Mouse (Mus musculus): ENCODE measurements around the gene Sv2a. TPM values are rescaled to one million over a fixed set of nuclear protein-coding genes. Genes with fewer than 3 reads are reported as not detected.
"Not testable (repeated sequence)": the region's sequence is repeated elsewhere in the genome, so short reads cannot be mapped to it uniquely, and the experiment has no call there.

The Sv2a gene
- polyA plus RNA-seq, 1 experiment from 2014 or later: 2.7 TPM

DNA sequence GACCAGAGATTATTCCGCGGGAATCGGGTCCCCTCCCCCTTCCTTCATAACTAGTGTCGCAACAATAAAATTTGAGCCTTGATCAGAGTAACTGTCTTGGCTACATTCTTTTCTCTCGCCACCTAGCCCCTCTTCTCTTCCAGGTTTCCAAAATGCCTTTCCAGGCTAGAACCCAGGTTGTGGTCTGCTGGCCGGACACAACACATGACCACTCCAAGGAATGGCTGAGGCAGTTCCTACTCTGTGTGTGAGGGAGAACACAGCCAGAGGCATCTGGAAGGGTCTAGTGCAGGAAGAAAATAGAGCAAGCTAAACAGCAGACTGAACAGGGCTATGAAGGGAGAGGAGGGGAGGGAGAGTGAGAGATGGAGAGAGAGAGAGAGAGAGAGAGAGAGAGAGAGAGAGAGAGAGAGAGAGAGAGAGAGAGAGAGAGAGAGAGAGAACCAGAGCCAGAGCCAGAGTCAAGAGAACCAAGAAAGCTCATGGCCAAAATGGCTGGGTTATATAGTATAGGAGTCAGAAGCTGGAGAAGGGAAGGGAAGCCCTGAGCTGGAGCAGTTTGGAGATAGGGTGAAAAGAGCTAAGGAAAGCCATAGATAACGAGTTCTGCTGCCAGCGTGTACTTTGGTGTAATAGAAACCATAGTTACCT lies 17.8 kb downstream of the Sv2a start:
- not testable (repeated sequence) for H3K27ac ChIP-seq; ATAC-seq (ENCODE audit: insufficient number of reproducible peaks, low FRiP score, low TSS enrichment, low read depth); H3K9ac ChIP-seq; H3K27me3 ChIP-seq; H3K4me2 ChIP-seq; H3K36me3 ChIP-seq; H3K9me3 ChIP-seq
- WGBS: 25% methylated on average over 8 of the region's 8 CpGs
- Histone ChIP-seq H3K4me3 (peak overlapping the region; percentile 67; the same call in 1 of the 2 replicates), H3K4me1 (peaks cover 15% of the 10 kb centered on the region)

DNA sequence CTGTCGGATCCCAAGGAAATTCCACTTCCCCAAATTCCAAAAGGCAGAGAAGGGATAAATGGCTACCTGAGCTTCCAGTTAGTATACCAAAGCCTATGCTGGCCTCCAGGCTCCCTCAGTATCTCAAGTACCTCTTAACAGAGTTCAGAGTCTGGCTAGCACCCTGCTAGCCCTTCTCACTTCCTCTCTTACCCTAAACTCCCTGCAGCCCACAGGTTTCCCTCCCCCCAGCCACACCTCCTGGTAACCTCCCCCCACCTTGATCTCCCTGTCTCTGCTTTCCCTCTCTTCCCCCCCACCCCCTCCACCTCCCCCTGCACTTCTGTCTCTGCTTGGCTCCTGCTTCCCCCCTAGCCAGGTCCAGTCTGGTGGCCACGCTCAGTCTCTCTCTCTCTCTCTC lies 18.8 kb downstream of the Sv2a start:
- Histone ChIP-seq H3K4me1 (peaks cover 15% of the 10 kb centered on the region), H3K4me3 (no peak overlapping the region), H3K4me2 (no peak overlapping the region), H3K27ac (no peak overlapping the region), H3K27me3 (no peaks in the 10 kb centered on the region), H3K9ac (no peak overlapping the region), H3K9me3 (no peaks in the 10 kb centered on the region), H3K36me3 (no peaks in the 10 kb centered on the region)
- ATAC-seq (ENCODE audit: insufficient number of reproducible peaks, low FRiP score, low TSS enrichment, low read depth): no peak
- WGBS: 52% methylated on average over 2 of the region's 2 CpGs

DNA sequence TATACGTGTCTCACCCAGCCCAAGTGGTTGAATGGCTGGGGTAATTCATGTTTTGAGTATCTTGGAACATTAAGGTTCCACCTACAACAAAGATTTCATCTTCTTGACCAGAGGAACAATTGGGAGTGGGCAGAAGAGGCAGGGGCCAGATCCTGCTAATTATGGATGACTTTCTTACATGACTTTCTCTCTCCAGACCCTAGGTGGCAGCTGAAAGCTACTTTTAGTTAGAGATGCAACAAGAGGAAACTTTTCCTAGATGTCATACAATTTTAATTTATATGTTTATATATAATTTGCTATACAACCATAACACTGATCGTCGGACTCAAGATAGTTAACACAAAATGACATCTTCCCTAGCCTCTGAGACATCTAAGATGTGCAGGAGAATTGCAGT lies 26.9 kb downstream of the Sv2a start:
- Histone ChIP-seq H3K27me3 (no peaks in the 10 kb centered on the region), H3K9me3 (no peaks in the 10 kb centered on the region), H3K36me3 (no peaks in the 10 kb centered on the region), H3K9ac (no peak overlapping the region), H3K4me3 (no peak overlapping the region), H3K4me2 (no peak overlapping the region), H3K4me1 (no peaks in the 10 kb centered on the region), H3K27ac (no peak overlapping the region)
- 75% methylated on average over 3 of the region's 3 CpGs for WGBS
- no peak for ATAC-seq (ENCODE audit: insufficient number of reproducible peaks, low FRiP score, low TSS enrichment, low read depth)

DNA sequence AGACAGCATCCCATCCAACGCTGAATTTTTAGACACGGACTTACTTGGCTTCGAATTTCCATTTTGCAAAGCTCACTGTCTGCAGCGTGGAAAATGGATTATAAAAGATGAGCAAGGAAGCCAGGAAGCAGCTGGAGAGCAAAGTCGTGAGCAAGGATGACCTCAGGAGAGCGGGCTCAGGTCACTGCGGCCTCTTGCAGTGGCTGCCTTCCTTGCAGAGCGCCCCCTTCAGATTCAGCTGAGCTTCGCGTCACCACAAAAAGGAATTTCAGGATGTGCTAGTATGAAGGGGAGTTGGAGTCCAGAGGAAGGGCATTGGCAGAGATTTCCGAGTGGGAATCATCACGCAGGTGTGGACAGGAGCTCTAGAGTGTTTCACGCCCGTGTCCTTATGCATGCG lies 28.3 kb downstream of the Sv2a start:
- H3K9ac ChIP-seq: no peak overlapping the region
- 27% methylated on average over 15 of the region's 15 CpGs for WGBS
- H3K36me3 ChIP-seq: no peaks in the 10 kb centered on the region
- H3K4me2 ChIP-seq: no peak overlapping the region
- ATAC-seq (ENCODE audit: insufficient number of reproducible peaks, low FRiP score, low TSS enrichment, low read depth): no peak
- no peak overlapping the region for H3K27ac ChIP-seq
- H3K27me3 ChIP-seq: no peaks in the 10 kb centered on the region
- no peak overlapping the region for H3K4me3 ChIP-seq
- H3K9me3 ChIP-seq: no peaks in the 10 kb centered on the region
- H3K4me1 ChIP-seq: no peaks in the 10 kb centered on the region

DNA sequence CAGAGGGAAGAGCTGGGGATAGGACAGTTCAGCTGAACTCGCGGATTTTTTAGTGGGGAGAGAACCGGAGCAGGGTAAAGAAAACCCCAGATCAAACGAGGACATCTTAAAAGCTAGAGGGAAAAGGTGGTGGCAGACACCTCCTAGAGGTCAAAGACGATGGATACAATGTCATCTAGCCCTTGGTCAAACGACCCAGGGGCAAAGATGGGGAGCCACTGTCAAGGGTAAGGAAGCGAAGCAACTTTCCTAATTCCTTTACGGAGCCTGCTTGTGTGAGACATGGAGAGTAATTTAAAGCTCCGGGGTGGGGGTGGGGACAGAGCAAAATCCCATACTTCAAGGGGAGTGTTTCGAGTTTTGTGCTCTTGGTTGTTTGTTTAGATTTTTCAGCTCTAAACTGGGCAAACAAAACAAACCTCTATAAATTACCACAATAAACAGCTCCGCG lies 38.3 kb downstream of the Sv2a start:
- no peaks in the 10 kb centered on the region for H3K27me3 ChIP-seq
- peak overlapping the region; percentile 48 for H3K9ac ChIP-seq
- H3K4me1 ChIP-seq: peaks cover 16% of the 10 kb centered on the region
- 0 out of 2 replicates have a peak, but pooled peaks have one; percentile 10 for ATAC-seq (ENCODE audit: insufficient number of reproducible peaks, low FRiP score, low TSS enrichment, low read depth)
- no peaks in the 10 kb centered on the region for H3K36me3 ChIP-seq
- peak overlapping the region; percentile 75 for H3K4me2 ChIP-seq
- H3K4me3 ChIP-seq: peak overlapping the region; percentile 57
- H3K9me3 ChIP-seq: no peaks in the 10 kb centered on the region
- under 1% methylated on average over 12 of the region's 12 CpGs for WGBS
- H3K27ac ChIP-seq: peak overlapping the region; percentile 99

DNA sequence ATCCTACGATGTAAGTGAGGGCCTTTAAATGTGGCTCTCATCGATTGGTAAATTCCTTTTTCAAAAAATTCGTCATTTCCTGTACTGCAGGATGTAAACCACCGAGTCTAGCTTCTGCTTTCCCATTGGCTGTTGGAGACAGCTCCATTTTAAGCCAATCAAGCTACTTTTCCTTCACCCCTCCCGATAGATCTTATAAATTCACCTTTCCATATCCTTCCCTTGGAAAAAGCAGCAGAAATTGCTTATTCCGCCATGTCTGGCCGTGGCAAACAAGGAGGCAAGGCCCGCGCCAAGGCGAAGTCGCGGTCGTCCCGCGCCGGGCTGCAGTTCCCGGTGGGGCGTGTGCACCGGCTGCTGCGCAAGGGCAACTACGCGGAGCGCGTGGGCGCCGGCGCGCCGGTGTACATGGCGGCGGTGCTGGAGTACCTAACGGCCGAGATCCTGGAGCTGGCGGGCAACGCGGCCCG lies 38.7 kb downstream of the Sv2a start, which contains the start of the genes Bola1 and Hist2h2ab:
TSS of gene Bola1 (minus strand) at position 49 of the 470 bp plus-strand sequence.
TSS of gene Hist2h2ab (plus strand) at position 205 of the 470 bp plus-strand sequence.
- Histone ChIP-seq H3K27ac (peak within 1 kb of the TSS; percentile 99), H3K9me3 (no peaks in the 10 kb centered on the region)
- under 1% methylated on average over 35 of the region's 37 CpGs for WGBS

DNA sequence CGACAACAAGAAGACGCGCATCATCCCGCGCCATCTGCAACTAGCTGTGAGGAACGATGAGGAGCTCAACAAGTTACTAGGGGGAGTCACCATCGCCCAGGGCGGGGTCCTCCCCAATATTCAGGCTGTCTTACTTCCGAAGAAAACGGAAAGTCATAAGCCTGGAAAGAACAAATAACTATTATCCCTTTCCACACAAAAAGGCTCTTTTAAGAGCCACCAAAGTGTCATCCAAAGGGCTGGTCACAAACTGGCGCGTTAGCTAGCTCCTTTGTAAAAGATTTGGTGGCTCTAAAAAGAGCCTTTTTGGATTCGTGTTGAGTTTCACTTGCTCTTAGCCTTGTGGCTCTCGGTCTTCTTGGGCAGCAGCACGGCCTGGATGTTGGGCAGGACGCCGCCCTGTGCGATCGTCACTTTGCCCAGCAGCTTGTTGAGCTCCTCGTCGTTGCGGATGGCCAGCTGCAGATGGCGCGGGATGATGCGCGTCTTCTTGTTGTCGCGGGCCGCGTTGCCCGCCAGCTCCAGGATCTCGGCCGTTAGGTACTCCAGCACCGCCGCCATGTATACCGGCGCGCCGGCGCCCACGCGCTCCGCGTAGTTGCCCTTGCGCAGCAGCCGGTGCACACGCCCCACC lies 39.3 kb downstream of the Sv2a start:
- Histone ChIP-seq H3K9ac (peak overlapping the region; percentile 74), H3K4me1 (peaks cover 16% of the 10 kb centered on the region), H3K27ac (peak overlapping the region; percentile 99), H3K4me2 (peak overlapping the region; percentile 75), H3K4me3 (peak overlapping the region; percentile 57)
- not testable (repeated sequence) for ATAC-seq (ENCODE audit: insufficient number of reproducible peaks, low FRiP score, low TSS enrichment, low read depth); H3K36me3 ChIP-seq; H3K27me3 ChIP-seq; H3K9me3 ChIP-seq
- WGBS: under 1% methylated on average over 36 of the region's 47 CpGs

More for the DNA sequence above, 38.7 kb downstream of the Sv2a start, which contains the start of the genes Bola1 and Hist2h2ab:
- Histone ChIP-seq H3K27me3 (no peaks in the 10 kb centered on the region), H3K4me1 (peaks cover 16% of the 10 kb centered on the region), H3K9ac (peak within 1 kb of the TSS; percentile 74), H3K4me3 (peak within 1 kb of the TSS; percentile 57), H3K36me3 (no peaks in the 10 kb centered on the region), H3K4me2 (peak within 1 kb of the TSS; percentile 75)
- peak; percentile 90 for ATAC-seq (ENCODE audit: insufficient number of reproducible peaks, low FRiP score, low TSS enrichment, low read depth)

DNA sequence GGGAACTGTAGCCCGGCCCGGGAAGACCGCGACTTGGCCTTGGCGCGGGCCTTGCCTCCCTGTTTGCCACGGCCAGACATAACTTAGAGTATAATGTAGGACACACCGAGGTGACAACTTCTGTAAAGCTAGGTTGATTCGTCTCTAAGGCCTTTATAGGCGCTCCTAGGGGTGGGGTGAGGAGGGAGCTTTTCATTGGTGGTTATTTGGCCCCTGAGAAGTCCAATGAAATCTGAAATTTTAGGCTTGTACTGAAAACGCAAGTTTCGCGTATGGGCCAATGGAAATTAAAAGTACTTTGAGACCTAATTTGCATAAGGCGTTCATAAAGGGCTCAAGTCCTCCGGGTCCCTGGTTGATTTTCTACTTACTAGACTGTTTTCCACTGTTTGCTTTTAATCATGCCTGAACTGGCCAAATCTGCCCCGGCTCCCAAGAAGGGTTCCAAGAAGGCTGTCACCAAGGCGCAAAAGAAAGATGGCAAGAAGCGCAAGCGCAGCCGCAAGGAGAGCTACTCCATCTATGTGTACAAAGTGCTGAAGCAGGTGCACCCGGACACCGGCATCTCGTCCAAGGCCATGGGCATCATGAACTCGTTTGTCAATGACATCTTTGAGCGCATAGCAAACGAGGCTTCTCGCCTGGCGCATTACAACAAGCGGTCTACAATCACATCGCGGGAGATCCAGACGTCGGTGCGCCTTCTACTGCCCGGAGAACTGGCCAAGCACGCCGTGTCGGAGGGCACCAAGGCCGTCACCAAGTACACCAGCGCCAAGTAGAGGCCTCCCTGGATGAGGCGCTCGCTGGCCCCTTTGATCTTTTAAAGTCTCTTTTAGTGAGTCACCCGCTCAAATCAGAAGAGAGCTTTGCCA lies 40.1 kb downstream of the Sv2a start, which contains the start of the genes Hist2h2ac and Hist2h2be:
TSS of gene Hist2h2ac (minus strand) at position 116 of the 875 bp plus-strand sequence.
TSS of gene Hist2h2be (plus strand) at position 355 of the 875 bp plus-strand sequence.
- under 1% methylated on average over 43 of the region's 43 CpGs for WGBS

DNA sequence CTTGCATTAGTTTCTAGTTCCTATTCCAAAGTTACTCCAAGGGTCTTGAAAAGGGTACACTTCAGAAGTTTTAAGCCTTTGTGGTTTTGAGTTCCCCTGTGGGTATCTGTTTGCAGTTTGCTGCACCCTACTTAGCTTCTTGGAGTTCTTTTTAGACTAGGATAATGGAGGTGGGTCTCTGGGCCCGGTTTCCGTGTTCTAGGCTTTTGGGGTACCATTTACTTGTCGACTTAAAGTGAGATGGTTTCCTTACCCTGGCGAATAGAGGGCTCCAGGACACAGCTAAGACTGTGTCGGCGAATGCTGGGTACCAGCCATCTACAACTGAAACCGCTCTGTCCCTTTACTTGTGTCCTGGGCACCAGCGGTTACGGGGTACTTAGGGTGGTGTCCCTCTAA lies 40.7 kb downstream of the Sv2a start:
- Histone ChIP-seq H3K9me3 (no peaks in the 10 kb centered on the region), H3K4me3 (peak overlapping the region; percentile 57), H3K27ac (peak overlapping the region; percentile 99), H3K36me3 (no peaks in the 10 kb centered on the region), H3K4me2 (peak overlapping the region; percentile 75), H3K9ac (peak overlapping the region; percentile 57; the same call in 1 of the 2 replicates), H3K4me1 (peaks cover 16% of the 10 kb centered on the region), H3K27me3 (no peaks in the 10 kb centered on the region)
- no peak for ATAC-seq (ENCODE audit: insufficient number of reproducible peaks, low FRiP score, low TSS enrichment, low read depth)
- WGBS: 20% methylated on average over 9 of the region's 9 CpGs

More for the DNA sequence above, 40.1 kb downstream of the Sv2a start, which contains the start of the genes Hist2h2ac and Hist2h2be:
- Histone ChIP-seq H3K9ac (peak within 1 kb of the TSS; percentile 74), H3K4me3 (peak within 1 kb of the TSS; percentile 57), H3K27me3 (no peaks in the 10 kb centered on the region), H3K4me2 (peak within 1 kb of the TSS; percentile 75), H3K9me3 (no peaks in the 10 kb centered on the region), H3K4me1 (peaks cover 16% of the 10 kb centered on the region), H3K36me3 (no peaks in the 10 kb centered on the region), H3K27ac (peak within 1 kb of the TSS; percentile 99)
- peak; percentile 87 for ATAC-seq (ENCODE audit: insufficient number of reproducible peaks, low FRiP score, low TSS enrichment, low read depth)

DNA sequence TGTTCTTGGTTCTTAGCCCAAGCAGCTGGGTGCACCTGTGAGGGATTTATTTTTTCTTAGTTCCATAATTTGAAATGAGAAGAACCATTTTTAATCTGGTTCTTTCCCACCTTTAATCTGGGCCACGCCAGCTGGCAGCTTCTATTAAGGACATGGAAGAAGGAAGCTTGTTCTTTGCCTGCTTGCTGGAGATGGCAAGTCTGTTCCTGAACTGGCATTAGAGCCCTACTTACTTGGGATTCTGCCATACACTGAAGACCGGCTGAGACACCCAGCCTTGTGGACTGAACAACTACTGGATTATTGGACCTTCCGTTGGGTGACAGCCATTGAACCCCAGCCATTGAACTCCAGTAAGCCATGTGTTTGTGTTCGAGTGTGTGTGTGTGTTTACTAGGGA lies 41.8 kb downstream of the Sv2a start:
- WGBS: 83% methylated on average over 4 of the region's 4 CpGs
- H3K4me2 ChIP-seq: no peak overlapping the region

DNA sequence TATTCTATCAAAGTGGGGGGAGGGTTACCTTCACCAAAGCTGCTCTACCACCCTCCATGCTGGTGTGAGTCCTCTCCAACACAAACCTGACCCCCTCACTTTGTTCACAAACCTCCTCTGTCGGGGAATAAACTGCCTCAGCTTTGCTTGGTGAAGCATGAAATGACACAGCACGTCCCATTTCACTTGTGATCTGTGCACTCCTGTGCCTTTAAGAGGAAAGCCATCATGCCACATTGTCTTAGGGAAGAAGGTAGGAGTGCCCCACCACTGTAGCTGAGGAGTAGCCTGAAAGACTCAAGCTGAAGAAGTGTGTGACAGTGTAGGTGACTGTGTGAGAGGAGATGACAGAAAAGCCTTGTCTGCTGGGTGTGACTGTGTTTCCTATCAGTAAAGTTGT lies 44.5 kb downstream of the Sv2a start:
- H3K9me3 ChIP-seq: no peaks in the 10 kb centered on the region
- WGBS: 62% methylated on average over 2 of the region's 2 CpGs
- ATAC-seq (ENCODE audit: insufficient number of reproducible peaks, low FRiP score, low TSS enrichment, low read depth): no peak

More for the DNA sequence above, 41.8 kb downstream of the Sv2a start:
- H3K9me3 ChIP-seq: no peaks in the 10 kb centered on the region
- ATAC-seq (ENCODE audit: insufficient number of reproducible peaks, low FRiP score, low TSS enrichment, low read depth): no peak
- H3K36me3 ChIP-seq: no peaks in the 10 kb centered on the region
- H3K4me3 ChIP-seq: no peak overlapping the region
- H3K4me1 ChIP-seq: peaks cover 16% of the 10 kb centered on the region
- no peak overlapping the region for H3K27ac ChIP-seq
- no peak overlapping the region for H3K9ac ChIP-seq
- no peaks in the 10 kb centered on the region for H3K27me3 ChIP-seq

More for the DNA sequence above, 44.5 kb downstream of the Sv2a start:
- H3K27ac ChIP-seq: no peak overlapping the region
- H3K9ac ChIP-seq: no peak overlapping the region
- H3K4me1 ChIP-seq: peaks cover 9% of the 10 kb centered on the region
- no peaks in the 10 kb centered on the region for H3K36me3 ChIP-seq
- H3K4me2 ChIP-seq: no peak overlapping the region
- H3K27me3 ChIP-seq: no peaks in the 10 kb centered on the region
- no peak overlapping the region for H3K4me3 ChIP-seq
